Mouse (Mus musculus) embryonic facial prominence, embryonic 11.5 days (tissue): Measurements from ENCODE around the gene Gm5128. TPM values are rescaled to one million over a fixed set of nuclear protein-coding genes. Genes with fewer than 3 reads are reported as not detected.
"Not testable (repeated sequence)": the region's sequence is repeated elsewhere in the genome, so short reads cannot be mapped to it uniquely, and the experiment has no call there.

ENCODE experiments used
- ATAC-seq: fragments of 200-750 bp; cut with Nextera tagmentation; replicated peaks from 2 replicates; pipeline ENCODE4 v1.8.0; 2017; ENCODE audit warnings: low read depth; ENCODE audit not compliant: insufficient number of reproducible peaks, low FRiP score, low TSS enrichment
- DNase-seq: peaks from one replicate; pipeline ENCODE4 v3.0.0-alpha.2; 2015; ENCODE audit warnings: low spot score
- H3K27ac ChIP-seq: fragments of 300-500 bp; sonication (generic); replicated peaks from 2 replicates; pipeline ENCODE4 v1.5.1; 2014; ENCODE audit warnings: mild to moderate bottlenecking, low read depth, low read length, control low read depth
- H3K27me3 ChIP-seq: fragments of 300-500 bp; sonication (generic); 2 replicates; pipeline ENCODE4 v1.6.1; 2014; ENCODE audit warnings: mild to moderate bottlenecking, low read length, moderate library complexity, mixed read lengths; ENCODE audit not compliant: control insufficient read depth, insufficient read depth
- H3K36me3 ChIP-seq: fragments of 300-500 bp; sonication (generic); replicated peaks from 2 replicates; pipeline ENCODE4 v1.6.1; 2014; ENCODE audit warnings: low read depth, mild to moderate bottlenecking, low read length, moderate library complexity, mixed read lengths; ENCODE audit not compliant: control insufficient read depth, insufficient read depth
- H3K4me1 ChIP-seq: fragments of 300-500 bp; sonication (generic); 2 replicates; pipeline ENCODE4 v1.6.1; 2014; ENCODE audit warnings: low read length, mixed read lengths; ENCODE audit not compliant: control insufficient read depth, insufficient read depth
- H3K4me2 ChIP-seq: fragments of 300-500 bp; sonication (generic); 2 replicates; pipeline ENCODE4 v1.6.1; 2014; ENCODE audit warnings: low read depth, mild to moderate bottlenecking, control low read depth, low read length, moderate library complexity
- H3K4me3 ChIP-seq: fragments of 300-500 bp; sonication (generic); 2 replicates; pipeline ENCODE4 v1.5.1; 2014; ENCODE audit warnings: low read depth, low read length, control low read depth
- H3K9ac ChIP-seq: fragments of 300-500 bp; sonication (generic); replicated peaks from 2 replicates; pipeline ENCODE4 v1.6.1; 2014; ENCODE audit warnings: mild to moderate bottlenecking, control low read depth, low read length
- H3K9me3 ChIP-seq: fragments of 300-500 bp; sonication (generic); replicated peaks from 2 replicates; pipeline ENCODE4 v1.6.1; 2016; ENCODE audit warnings: mild to moderate bottlenecking, low read length, inconsistent platforms, mixed read lengths; ENCODE audit not compliant: control insufficient read depth
- WGBS: fragments of 180-500 bp; shearing (Covaris S2); extraction: QIAGEN DNeasy Blood & Tissue Kit; methylation state at CpG from one replicate; pipeline ENCODE4 v1.1.7; 2014; 5-methylcytosine and 5-hydroxymethylcytosine counted together
- polyA plus RNA-seq: library from polyadenylated mRNA; unstranded; fragments of >200 nt; fragmentation: Nextera tagmentation; extraction: Ambion mirVana; gene quantifications from 2 replicates; pipeline ENCODE4 v1.2.1, GENCODE M21; 2014

Gene Gm5128
- polyA plus RNA-seq: not detected in 2 replicates

DNA sequence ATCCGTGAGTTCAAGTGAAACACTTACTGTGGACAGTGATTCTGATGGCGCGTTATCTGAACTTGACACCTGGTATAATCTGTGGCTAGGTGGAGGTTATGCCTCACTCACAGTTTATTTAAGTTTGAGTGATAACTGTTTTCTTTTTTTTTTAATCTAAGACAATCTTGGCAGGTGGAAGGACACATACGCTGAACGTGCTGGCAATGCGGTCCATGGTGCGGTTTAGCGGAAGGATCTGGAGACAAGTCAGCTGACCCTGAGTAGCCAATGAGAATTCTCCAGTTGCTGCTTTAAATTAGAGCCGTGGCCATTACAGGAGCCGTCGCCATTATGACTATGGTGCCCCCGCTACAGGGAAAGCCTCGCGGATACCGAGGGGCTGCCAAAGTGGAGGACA is at the start of gene Gm5128:
TSS of gene Gm5128 (plus strand) at position 301 of the 400 bp plus-strand sequence.
- not testable (repeated sequence) for H3K36me3 ChIP-seq, H3K9ac ChIP-seq, H3K4me3 ChIP-seq, H3K27ac ChIP-seq, H3K4me2 ChIP-seq, ATAC-seq, H3K27me3 ChIP-seq, DNase-seq, H3K9me3 ChIP-seq, H3K4me1 ChIP-seq
- WGBS: no CpG with 5 or more reads among the region's 15 CpGs

DNA sequence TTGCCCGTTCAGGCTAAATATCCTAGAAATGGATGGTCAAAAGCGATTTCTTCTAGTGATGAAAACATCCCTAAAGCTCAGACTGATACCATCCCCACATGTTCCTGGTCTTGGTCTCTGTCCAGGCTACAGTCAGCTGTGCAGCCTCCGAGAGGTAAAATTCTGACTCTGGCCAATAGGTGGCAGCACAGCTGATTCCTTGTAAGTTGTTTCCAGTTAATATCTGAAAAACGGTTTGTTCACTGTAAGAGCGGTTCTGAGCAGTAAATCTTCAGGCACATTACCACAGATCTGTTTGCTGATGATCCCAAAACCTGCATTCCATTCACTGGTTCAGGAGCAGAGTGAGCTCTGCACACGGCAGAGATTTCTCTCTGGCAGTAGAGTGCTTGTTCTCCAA is 12.4 kb upstream of the Gm5128 start:
- not testable (repeated sequence) for H3K9me3 ChIP-seq, H3K9ac ChIP-seq, H3K4me2 ChIP-seq, H3K4me1 ChIP-seq, H3K27me3 ChIP-seq, H3K36me3 ChIP-seq, H3K4me3 ChIP-seq, H3K27ac ChIP-seq, DNase-seq, ATAC-seq
- WGBS: 39% methylated on average over 2 of the region's 6 CpGs

DNA sequence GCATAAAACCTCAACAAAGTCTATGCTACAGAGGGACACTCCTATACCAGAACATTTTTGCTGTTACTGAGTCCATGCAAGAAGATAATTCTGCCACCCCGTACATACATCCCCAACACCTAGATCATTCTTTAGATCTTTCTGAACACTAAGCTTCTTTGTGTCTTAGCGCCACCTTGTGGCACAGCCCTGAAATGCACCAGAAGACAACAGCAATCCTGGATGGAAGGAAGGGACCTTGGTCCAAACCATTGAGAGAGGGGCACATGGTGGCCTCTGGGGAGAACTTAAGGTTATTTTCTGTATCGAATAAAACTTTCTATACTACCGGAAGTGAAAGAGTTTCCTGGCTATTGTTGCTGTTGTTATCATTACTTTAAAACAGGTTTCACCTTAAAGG is 11.1 kb upstream of the Gm5128 start:
- not testable (repeated sequence) for DNase-seq, H3K27ac ChIP-seq, H3K9me3 ChIP-seq, H3K4me2 ChIP-seq, H3K4me1 ChIP-seq, H3K9ac ChIP-seq, H3K36me3 ChIP-seq, H3K27me3 ChIP-seq, H3K4me3 ChIP-seq, ATAC-seq
- no CpG with 5 or more reads among the region's 4 CpGs for WGBS

DNA sequence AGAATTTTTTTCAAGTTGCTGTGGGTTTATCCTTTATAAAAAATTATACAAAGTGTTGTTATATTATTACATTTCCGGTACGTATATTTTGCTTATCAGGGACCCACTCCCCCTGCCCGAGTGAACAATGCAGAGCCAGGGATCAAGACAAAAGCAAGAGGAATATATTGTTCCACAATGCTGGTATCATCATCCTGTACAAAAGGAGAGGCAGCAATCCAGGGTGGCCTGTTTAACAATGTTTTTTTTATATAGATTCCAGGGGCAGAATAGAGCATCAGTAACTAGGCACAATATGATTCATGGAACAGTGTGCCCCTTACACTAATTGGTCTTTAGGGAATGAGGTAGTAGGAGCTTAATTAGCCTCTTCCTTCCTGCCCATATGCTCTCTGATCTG is 30.5 kb downstream of the Gm5128 start:
- H3K27me3 ChIP-seq, ATAC-seq, H3K9ac ChIP-seq, H3K27ac ChIP-seq, H3K4me1 ChIP-seq, DNase-seq, H3K4me3 ChIP-seq, H3K36me3 ChIP-seq, H3K9me3 ChIP-seq, H3K4me2 ChIP-seq: not testable (repeated sequence)
- WGBS: no CpG with 5 or more reads among the region's 3 CpGs

DNA sequence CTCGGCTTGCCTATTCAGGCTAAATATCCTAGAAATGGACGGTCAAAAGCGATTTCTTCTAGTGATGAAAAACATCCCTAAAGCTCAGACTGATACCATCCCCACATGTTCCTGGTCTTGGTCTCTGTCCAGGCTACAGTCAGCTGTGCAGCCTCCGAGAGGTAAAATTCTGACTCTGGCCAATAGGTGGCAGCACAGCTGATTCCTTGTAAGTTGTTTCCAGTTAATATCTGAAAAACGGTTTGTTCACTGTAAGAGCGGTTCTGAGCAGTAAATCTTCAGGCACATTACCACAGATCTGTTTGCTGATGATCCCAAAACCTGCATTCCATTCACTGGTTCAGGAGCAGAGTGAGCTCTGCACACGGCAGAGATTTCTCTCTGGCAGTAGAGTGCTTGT is 48.1 kb downstream of the Gm5128 start:
- ATAC-seq, H3K4me2 ChIP-seq, H3K4me1 ChIP-seq, H3K27me3 ChIP-seq, H3K27ac ChIP-seq, H3K36me3 ChIP-seq, DNase-seq, H3K4me3 ChIP-seq, H3K9me3 ChIP-seq, H3K9ac ChIP-seq: not testable (repeated sequence)
- WGBS: 37% methylated on average over 3 of the region's 7 CpGs

DNA sequence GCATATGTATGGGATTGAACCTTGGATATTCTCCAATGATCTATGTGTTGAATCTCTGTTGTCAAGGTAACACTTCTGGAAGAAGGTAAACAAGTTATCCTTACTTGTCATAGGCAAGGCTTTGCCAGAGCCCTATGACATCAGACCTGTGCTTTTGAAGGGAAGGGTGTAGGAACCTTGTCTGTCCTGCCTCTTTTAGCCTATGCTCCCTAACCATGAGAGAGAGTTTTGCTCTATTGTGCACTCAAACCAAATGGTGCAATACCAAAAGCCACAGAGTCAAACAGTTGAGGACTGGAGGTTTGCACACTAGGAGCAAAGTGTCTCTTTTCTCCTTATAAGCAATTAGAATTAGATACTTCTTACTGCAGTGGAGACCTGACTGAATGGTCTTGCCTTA is 48.7 kb downstream of the Gm5128 start:
- not testable (repeated sequence) for H3K27ac ChIP-seq, H3K4me3 ChIP-seq, ATAC-seq, H3K4me2 ChIP-seq, H3K27me3 ChIP-seq, H3K9ac ChIP-seq, H3K9me3 ChIP-seq, DNase-seq, H3K36me3 ChIP-seq, H3K4me1 ChIP-seq

DNA sequence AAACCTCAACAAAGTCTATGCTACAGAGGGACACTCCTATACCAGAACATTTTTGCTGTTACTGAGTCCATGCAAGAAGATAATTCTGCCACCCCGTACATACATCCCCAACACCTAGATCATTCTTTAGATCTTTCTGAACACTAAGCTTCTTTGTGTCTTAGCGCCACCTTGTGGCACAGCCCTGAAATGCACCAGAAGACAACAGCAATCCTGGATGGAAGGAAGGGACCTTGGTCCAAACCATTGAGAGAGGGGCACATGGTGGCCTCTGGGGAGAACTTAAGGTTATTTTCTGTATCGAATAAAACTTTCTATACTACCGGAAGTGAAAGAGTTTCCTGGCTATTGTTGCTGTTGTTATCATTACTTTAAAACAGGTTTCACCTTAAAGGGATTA is 49.4 kb downstream of the Gm5128 start:
- no CpG with 5 or more reads among the region's 4 CpGs for WGBS
- not testable (repeated sequence) for ATAC-seq, H3K4me1 ChIP-seq

More for the DNA sequence above, 49.4 kb downstream of the Gm5128 start:
- H3K27me3 ChIP-seq, DNase-seq, H3K4me2 ChIP-seq, H3K36me3 ChIP-seq, H3K4me3 ChIP-seq, H3K9ac ChIP-seq, H3K9me3 ChIP-seq, H3K27ac ChIP-seq: not testable (repeated sequence)
